Mouse (Mus musculus): ENCODE data around the gene Teddm2. TPM values are rescaled to one million over a fixed set of nuclear protein-coding genes. Genes with fewer than 3 reads are reported as not detected.

Teddm2 gene
- polyA plus RNA-seq (2015; fragmentation: Nextera tagmentation; extraction: Ambion mirVana) = 1.6 TPM in 2 replicates

DNA sequence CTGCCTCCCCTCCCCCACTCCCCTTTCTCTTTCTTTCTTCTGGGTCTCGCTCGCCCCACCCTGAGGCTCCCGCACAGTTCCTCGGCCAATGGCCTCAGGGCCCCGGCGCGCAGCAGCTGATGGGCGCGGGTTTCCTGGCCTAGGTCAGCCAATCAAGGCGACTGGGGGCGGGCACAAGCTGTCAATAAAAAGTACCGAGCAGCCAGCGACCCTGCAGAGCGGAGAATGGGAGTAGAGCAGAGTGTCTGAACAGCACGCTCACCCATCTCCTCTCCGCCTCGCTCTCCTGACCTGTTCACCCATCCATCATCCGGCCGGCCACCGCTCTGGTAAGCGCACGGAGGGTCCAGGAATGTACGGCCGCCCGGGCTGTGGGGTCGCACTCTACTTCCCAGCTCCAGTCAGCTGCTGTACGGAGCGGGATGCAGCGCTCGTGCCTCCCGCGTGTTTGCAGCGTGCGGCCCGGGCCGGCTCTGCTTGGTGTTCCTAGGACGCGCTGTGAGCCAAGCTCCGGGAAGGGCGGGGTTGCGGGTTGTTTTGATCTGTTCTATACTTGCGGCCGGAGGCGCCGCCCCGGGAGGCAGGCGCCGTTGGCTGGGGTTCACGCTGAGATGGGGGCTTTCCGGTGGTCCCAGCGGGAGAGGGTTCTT lies at the start of gene Teddm2, which contains the start of gene Glul:
Gene Teddm2, minus strand, starts transcription at position 498 of the 650 bp plus-strand sequence.
Gene Glul, plus strand, starts transcription at position 214 of the 650 bp plus-strand sequence.
- WGBS = under 1% methylated on average over 51 of the region's 51 CpGs
- Histone ChIP-seq H3K27me3 (no peaks in the 10 kb centered on the region), H3K4me2 (peak within 1 kb of the TSS; percentile 71), H3K4me1 (replicated peaks) (peaks cover 37% of the 10 kb centered on the region), H3K4me3 (peak within 1 kb of the TSS; percentile 80), H3K9me3 (no peaks in the 10 kb centered on the region), H3K9ac (peak within 1 kb of the TSS; percentile 96), H3K27ac (replicated peaks) (peak within 1 kb of the TSS; percentile 95), H3K36me3 (peaks cover 21% of the 10 kb centered on the region)
- ATAC-seq (ENCODE audit: low FRiP score, low read depth) = peak; percentile 97

DNA sequence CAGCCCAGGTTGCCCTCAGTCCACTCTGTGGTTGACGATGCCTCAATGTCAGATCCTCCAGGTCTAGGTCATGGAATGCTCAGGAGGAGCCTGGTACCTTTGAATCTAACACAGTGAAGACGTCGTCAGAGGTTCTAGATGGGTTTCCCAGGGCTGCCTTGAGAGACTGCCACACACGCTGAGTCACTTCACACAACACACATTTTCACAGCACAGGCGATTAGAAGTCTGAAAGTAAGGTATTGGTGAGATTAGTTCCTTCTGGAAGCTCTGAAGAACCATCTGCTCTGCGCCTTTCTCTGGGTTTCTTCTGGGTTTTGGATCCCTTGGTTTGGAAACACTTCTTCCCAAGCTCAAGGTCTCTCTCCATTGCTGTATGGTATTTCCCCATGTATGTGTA lies 47.8 kb upstream of the Teddm2 start:
- Histone ChIP-seq H3K9me3 (no peaks in the 10 kb centered on the region), H3K27me3 (no peaks in the 10 kb centered on the region)

DNA sequence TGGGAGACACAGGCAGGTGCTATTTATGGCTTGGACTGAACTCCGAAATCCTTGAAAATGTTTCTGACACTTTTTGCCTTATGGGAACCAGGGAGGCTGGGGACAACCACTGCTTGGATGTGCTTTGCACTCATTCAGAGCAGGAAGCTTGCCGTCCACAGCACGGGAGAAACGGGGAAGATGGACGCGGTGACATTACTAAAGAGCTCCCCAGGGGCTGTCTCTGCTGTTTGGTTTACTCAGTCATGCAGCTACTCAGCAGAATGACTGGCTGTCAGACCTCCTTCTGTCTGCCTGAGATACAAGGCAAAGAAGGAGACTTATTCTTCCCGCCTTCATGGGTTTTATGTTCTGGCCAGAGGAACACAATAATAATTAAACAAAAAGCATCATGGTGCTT lies 46.9 kb upstream of the Teddm2 start:
- Histone ChIP-seq H3K4me1 (replicated peaks) (no peaks in the 10 kb centered on the region), H3K36me3 (no peaks in the 10 kb centered on the region), H3K9ac (no peak overlapping the region), H3K4me3 (no peak overlapping the region), H3K9me3 (no peaks in the 10 kb centered on the region), H3K27ac (replicated peaks) (no peak overlapping the region), H3K27me3 (no peaks in the 10 kb centered on the region), H3K4me2 (no peak overlapping the region)
- ATAC-seq (ENCODE audit: low FRiP score, low read depth) = no peak
- WGBS = 10% methylated on average over 7 of the region's 7 CpGs

More for the DNA sequence above, 47.8 kb upstream of the Teddm2 start:
- no peak for ATAC-seq (ENCODE audit: low FRiP score, low read depth)
- no peaks in the 10 kb centered on the region for H3K4me1 ChIP-seq (replicated peaks)
- H3K4me3 ChIP-seq = no peak overlapping the region
- no peak overlapping the region for H3K27ac ChIP-seq (replicated peaks)
- H3K36me3 ChIP-seq = no peaks in the 10 kb centered on the region
- 93% methylated on average over 6 of the region's 6 CpGs for WGBS
- H3K4me2 ChIP-seq = no peak overlapping the region
- H3K9ac ChIP-seq = no peak overlapping the region

DNA sequence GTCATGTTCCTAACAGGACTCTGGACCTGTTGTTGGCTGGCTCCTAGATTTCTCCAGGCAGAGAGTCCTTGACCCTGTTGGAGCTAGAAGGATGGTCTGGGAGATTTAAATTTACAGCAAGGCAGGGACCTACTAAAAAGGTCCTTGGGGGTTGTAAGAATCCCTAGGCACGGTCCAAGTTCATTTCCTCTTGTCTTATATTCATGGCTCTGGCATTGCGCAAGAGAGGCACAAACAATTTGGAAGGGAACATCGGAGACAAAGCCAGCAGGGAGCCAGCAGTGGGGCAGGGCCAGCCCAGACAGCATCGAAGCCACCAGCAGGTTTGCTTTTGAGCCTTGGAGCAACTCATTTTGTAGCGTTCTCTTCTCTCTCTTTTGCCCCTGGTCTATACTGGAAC lies 45.2 kb upstream of the Teddm2 start:
- Histone ChIP-seq H3K36me3 (no peaks in the 10 kb centered on the region), H3K4me1 (replicated peaks) (no peaks in the 10 kb centered on the region), H3K27ac (replicated peaks) (no peak overlapping the region), H3K9me3 (no peaks in the 10 kb centered on the region), H3K9ac (no peak overlapping the region), H3K4me2 (no peak overlapping the region), H3K4me3 (no peak overlapping the region), H3K27me3 (no peaks in the 10 kb centered on the region)
- WGBS = 68% methylated on average over 5 of the region's 5 CpGs
- no peak for ATAC-seq (ENCODE audit: low FRiP score, low read depth)

DNA sequence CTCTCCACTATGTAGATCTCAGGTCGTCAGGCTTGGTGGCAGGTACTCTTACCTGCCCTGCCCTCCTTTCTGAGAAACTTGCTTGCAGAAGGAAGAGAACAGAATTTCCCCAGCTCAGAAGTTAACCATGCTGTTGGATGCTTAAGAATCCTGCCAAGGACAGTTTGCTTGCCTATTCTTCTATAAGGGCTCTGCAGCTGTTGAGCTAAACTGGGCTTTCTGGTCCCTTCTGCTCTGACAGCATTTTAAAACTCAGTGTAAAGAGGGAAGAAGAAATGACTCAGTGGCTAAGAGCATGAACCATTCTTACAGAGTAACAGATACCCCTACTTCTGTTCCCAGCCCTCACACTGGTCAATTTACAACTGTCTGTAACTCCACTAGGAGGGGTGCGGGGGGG lies 41.0 kb upstream of the Teddm2 start:
- 91% methylated on average over 2 of the region's 2 CpGs for WGBS
- Histone ChIP-seq H3K4me2 (no peak overlapping the region), H3K27me3 (no peaks in the 10 kb centered on the region), H3K36me3 (no peaks in the 10 kb centered on the region), H3K4me1 (replicated peaks) (no peaks in the 10 kb centered on the region), H3K9me3 (no peaks in the 10 kb centered on the region), H3K4me3 (no peak overlapping the region), H3K9ac (no peak overlapping the region), H3K27ac (replicated peaks) (no peak overlapping the region)
- ATAC-seq (ENCODE audit: low FRiP score, low read depth) = no peak

DNA sequence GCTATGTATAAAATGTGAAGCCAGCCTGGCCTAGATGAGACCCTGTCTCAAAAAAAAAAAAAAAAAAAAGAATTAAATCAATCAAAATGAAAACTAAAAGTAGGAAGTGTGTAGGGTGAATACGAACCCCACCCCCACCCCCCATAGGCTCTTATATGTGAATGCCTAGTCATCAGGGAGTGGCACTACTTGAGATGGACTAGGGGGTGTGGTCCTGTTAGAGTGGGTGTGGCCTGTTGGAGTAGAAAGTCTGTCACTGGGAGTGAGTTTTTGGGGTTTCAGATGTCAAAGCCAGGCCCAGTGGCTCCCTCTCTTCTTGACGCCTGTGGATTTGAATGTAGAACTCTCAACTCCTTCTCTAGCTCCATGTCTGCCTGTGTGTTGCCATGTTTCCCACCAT lies 37.0 kb upstream of the Teddm2 start:
- Histone ChIP-seq H3K4me1 (replicated peaks) (no peaks in the 10 kb centered on the region), H3K27ac (replicated peaks) (no peak overlapping the region), H3K36me3 (no peaks in the 10 kb centered on the region), H3K9ac (no peak overlapping the region), H3K4me2 (no peak overlapping the region), H3K27me3 (no peaks in the 10 kb centered on the region), H3K4me3 (no peak overlapping the region), H3K9me3 (no peaks in the 10 kb centered on the region)
- WGBS = 97% methylated on average over 2 of the region's 2 CpGs
- ATAC-seq (ENCODE audit: low FRiP score, low read depth) = no peak

DNA sequence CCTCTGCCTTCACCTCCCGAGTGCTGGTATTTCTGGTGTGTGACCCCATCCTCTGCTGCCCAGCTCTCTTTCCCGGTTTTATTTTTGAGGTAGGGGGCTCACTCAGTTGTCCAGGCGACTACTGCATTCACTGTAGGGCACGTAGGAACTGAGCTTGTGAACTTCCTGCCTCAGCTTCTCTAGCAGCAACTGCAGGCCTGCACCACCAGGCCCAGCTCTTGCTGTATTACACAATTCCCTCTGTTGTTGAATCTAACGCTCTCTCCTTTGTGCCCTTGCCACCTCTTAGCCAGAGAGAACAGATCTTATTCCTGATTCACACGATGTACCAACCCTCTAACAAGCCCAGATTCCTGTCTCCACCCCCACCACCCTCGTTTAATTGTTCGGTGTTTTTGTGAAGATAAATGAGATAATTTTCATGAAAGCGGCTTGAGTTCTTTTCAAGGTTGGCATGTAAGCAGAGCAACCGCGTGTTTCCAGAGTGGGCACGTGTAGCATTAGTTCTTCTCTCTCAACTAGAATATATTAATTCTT lies 35.9 kb upstream of the Teddm2 start:
- Histone ChIP-seq H3K27ac (replicated peaks) (no peak overlapping the region), H3K9me3 (no peaks in the 10 kb centered on the region), H3K4me2 (no peak overlapping the region), H3K4me1 (replicated peaks) (no peaks in the 10 kb centered on the region), H3K4me3 (no peak overlapping the region), H3K9ac (no peak overlapping the region), H3K36me3 (no peaks in the 10 kb centered on the region), H3K27me3 (no peaks in the 10 kb centered on the region)
- ATAC-seq (ENCODE audit: low FRiP score, low read depth) = no peak
- 70% methylated on average over 12 of the region's 12 CpGs for WGBS

DNA sequence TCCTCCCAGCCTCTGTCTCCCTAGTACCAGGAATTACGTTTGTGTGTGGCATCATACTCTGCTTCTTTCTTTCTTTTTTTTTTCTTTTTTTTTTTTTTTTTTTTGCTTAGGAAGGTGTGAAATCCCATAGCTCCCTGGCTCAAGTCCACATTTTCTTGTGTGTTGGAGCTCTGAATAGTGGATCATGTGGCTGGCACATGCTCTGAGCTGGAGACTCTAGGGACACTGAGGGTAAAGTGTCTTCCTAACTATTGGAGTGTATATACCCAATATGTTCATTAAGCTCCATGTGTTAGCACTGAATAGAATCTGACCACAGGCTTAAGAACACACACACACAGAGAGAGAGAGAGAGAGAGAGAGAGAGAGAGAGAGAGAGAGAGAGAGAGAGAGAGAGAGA lies 33.7 kb upstream of the Teddm2 start:
- Histone ChIP-seq H3K4me2 (no peak overlapping the region), H3K9ac (no peak overlapping the region), H3K36me3 (no peaks in the 10 kb centered on the region), H3K27ac (replicated peaks) (no peak overlapping the region), H3K4me3 (no peak overlapping the region), H3K4me1 (replicated peaks) (no peaks in the 10 kb centered on the region), H3K9me3 (no peaks in the 10 kb centered on the region), H3K27me3 (no peaks in the 10 kb centered on the region)
- 64% methylated on average over 1 of the region's 1 CpGs for WGBS
- no peak for ATAC-seq (ENCODE audit: low FRiP score, low read depth)

DNA sequence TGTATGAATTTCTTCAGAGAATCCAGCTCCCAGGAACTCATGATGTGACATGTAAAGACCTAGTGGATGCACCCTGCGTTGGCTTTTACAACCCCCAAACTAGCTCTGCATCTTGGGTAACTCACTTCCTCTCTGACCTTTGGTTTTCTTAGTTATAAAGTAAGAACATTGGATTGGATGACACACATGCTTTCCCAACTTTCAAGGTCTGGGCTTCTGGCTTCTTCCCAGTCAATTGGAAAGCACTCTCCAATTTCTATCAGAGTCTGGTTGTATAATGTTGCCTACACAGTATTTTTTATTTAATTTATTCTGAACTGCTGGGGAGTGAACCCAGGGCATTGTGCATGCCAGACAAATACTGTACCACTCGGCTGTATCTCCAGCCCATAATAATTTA lies 30.4 kb upstream of the Teddm2 start:
- Histone ChIP-seq H3K4me2 (no peak overlapping the region), H3K9ac (no peak overlapping the region), H3K4me3 (no peak overlapping the region), H3K36me3 (no peaks in the 10 kb centered on the region), H3K9me3 (no peaks in the 10 kb centered on the region), H3K4me1 (replicated peaks) (no peaks in the 10 kb centered on the region), H3K27ac (replicated peaks) (no peak overlapping the region), H3K27me3 (no peaks in the 10 kb centered on the region)
- WGBS = 88% methylated on average over 2 of the region's 2 CpGs
- no peak for ATAC-seq (ENCODE audit: low FRiP score, low read depth)

DNA sequence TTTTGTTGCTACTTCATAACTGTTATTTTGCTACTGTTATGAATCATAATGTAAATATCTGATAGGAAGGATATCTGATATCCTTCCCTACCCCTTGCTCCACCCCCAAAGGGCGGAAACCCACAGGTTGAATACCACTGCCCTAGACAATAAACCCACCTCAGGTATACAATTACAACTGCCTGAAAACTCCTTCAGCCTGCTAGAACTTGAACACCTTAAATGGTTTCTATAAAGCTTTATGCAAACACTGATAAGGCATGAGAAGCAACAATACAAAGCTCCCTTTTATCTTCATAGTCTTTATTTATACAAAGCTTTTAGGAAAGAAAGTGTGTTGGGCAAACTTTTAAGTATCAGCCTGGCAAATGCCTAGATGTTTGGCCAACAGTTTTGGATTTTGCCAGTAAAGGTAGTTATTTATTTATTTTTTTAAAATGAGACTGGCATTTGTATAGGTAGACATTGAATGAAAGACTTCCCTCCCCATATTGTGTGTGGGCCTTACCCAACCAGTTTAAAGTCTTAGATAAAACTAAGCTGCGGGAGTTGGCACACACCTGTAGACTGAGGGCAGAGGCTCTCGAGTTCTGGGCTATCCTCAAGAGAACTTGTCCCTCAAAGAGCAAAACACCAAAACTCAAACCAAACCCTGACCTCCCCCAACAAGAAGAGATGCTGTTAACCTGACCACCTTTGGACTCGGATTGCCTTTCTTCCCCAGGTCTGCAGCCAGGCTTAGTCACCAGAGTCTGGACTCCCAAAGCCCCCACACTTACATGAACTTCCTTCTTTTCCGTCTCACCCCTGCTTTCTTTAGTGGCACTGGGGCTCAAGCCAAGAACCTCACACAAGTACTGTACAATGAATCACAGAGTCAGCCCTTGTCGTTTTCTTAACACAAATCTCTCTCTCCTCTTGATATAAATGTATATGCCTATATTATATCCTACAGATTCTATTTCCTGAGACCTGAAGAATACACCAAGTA lies 24.7 kb upstream of the Teddm2 start:
- Histone ChIP-seq H3K4me2 (no peak overlapping the region), H3K9ac (no peak overlapping the region), H3K27ac (replicated peaks) (no peak overlapping the region), H3K36me3 (no peaks in the 10 kb centered on the region), H3K4me1 (replicated peaks) (no peaks in the 10 kb centered on the region), H3K27me3 (no peaks in the 10 kb centered on the region), H3K9me3 (no peaks in the 10 kb centered on the region), H3K4me3 (no peak overlapping the region)
- 88% methylated on average over 6 of the region's 6 CpGs for WGBS
- no peak for ATAC-seq (ENCODE audit: low FRiP score, low read depth)

DNA sequence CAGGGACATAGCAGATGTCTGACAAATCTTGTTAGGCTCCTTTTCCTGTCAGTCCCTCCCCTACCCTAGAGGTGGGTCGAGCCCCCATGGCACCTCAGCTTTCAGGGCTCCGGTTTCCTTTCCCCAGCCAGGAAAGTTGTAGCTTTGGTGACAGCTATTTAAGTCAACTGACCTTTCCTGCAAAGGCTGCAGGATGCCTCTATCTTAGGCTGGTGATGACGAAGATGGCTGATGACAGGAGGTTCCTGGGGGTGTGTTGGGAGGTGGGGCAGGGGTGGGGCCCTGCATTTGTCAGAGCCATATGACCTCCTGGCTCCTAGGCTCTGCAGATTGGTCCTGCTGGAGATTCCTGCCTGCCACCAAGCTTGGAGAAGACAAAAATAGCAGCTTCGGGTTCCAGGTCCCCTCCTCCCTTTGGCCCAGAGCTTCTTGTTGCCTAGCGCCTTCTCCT lies 22.6 kb upstream of the Teddm2 start:
- Histone ChIP-seq H3K36me3 (no peaks in the 10 kb centered on the region), H3K4me1 (replicated peaks) (no peaks in the 10 kb centered on the region), H3K9ac (no peak overlapping the region), H3K4me3 (no peak overlapping the region), H3K4me2 (no peak overlapping the region), H3K9me3 (no peaks in the 10 kb centered on the region), H3K27ac (replicated peaks) (no peak overlapping the region), H3K27me3 (no peaks in the 10 kb centered on the region)
- no peak for ATAC-seq (ENCODE audit: low FRiP score, low read depth)
- 62% methylated on average over 5 of the region's 5 CpGs for WGBS

DNA sequence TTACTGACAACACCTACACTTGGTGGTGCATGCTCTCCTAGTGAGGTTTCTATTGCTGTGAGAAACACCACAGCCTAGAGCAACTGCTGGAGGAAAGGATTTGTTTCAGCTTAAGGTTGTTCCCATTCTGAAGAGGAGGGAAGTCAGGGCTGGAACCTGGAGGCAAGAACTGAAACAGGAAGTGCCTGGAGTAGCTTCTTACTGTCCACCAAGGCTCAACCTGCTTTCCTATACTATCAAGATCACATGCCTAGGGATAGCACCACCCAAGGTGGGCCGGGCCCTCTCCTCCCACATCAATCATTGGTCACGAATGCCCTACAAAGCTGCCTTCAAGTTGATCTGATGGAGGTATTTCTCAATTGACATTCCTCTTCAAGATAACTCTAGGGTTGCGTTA lies 21.6 kb upstream of the Teddm2 start:
- no peak overlapping the region for H3K27ac ChIP-seq (replicated peaks)
- no peak for ATAC-seq (ENCODE audit: low FRiP score, low read depth)
- H3K36me3 ChIP-seq = no peaks in the 10 kb centered on the region
- H3K4me3 ChIP-seq = no peak overlapping the region
- H3K4me1 ChIP-seq (replicated peaks) = no peaks in the 10 kb centered on the region
- H3K27me3 ChIP-seq = no peaks in the 10 kb centered on the region
- no peak overlapping the region for H3K9ac ChIP-seq
- WGBS = 95% methylated on average over 3 of the region's 3 CpGs
- H3K9me3 ChIP-seq = no peaks in the 10 kb centered on the region
- H3K4me2 ChIP-seq = no peak overlapping the region
